Mouse (Mus musculus) kidney, embryonic 14.5 days (tissue): ENCODE results near the gene Map3k1. TPM values are rescaled to one million over a fixed set of nuclear protein-coding genes. Genes with fewer than 3 reads are reported as not detected.

ENCODE experiments used
- ATAC-seq: fragments of 200-750 bp; cut with Nextera tagmentation; 2 replicates; pipeline ENCODE4 v1.8.0; 2017; ENCODE audit warnings: moderate number of reproducible peaks, mild to moderate bottlenecking, moderate TSS enrichment, moderate library complexity; ENCODE audit not compliant: low FRiP score, low TSS enrichment
- H3K27ac ChIP-seq: fragments of 300-500 bp; sonication (generic); 2 replicates; pipeline ENCODE4 v1.5.1; 2014; ENCODE audit warnings: low read depth, mild to moderate bottlenecking, low read length, moderate library complexity, mixed read lengths
- H3K27me3 ChIP-seq: fragments of 300-500 bp; sonication (generic); 2 replicates; pipeline ENCODE4 v1.6.1; 2014; ENCODE audit warnings: mild to moderate bottlenecking, low read length; ENCODE audit not compliant: control insufficient read depth, insufficient read depth
- H3K36me3 ChIP-seq: fragments of 300-500 bp; sonication (generic); 2 replicates; pipeline ENCODE4 v1.6.1; 2014; ENCODE audit warnings: low read length, mixed read lengths; ENCODE audit not compliant: control insufficient read depth, insufficient read depth
- H3K4me1 ChIP-seq: fragments of 300-500 bp; sonication (generic); 2 replicates; pipeline ENCODE4 v1.6.1; 2014; ENCODE audit warnings: low read length, mixed read lengths; ENCODE audit not compliant: control insufficient read depth, insufficient read depth
- H3K4me2 ChIP-seq: fragments of 300-500 bp; sonication (generic); replicated peaks from 2 replicates; pipeline ENCODE4 v1.6.1; 2014; ENCODE audit warnings: low read depth, mild to moderate bottlenecking, low read length
- H3K4me3 ChIP-seq: fragments of 300-500 bp; sonication (generic); 2 replicates; pipeline ENCODE4 v1.5.1; 2014; ENCODE audit warnings: mild to moderate bottlenecking, low read length
- H3K9ac ChIP-seq: fragments of 300-500 bp; sonication (generic); 2 replicates; pipeline ENCODE4 v1.6.1; 2014; ENCODE audit warnings: low read depth, mild to moderate bottlenecking, low read length, moderate library complexity
- H3K9me3 ChIP-seq: fragments of 300-500 bp; sonication (generic); 2 replicates; pipeline ENCODE4 v1.6.1; 2016; ENCODE audit warnings: low read length; ENCODE audit not compliant: control insufficient read depth
- WGBS: fragments of 180-500 bp; shearing (Covaris S2); extraction: QIAGEN DNeasy Blood & Tissue Kit; methylation state at CpG from one replicate; pipeline ENCODE4 v1.1.7; 2014; 5-methylcytosine and 5-hydroxymethylcytosine counted together
- polyA plus RNA-seq: library from polyadenylated mRNA; unstranded; fragments of >200 nt; fragmentation: Nextera tagmentation; extraction: Ambion mirVana; gene quantifications from 2 replicates; pipeline ENCODE4 v1.2.1, GENCODE M21; 2014

Map3k1 gene
- polyA plus RNA-seq = 32.9 and 38.4 TPM in 2 replicates

DNA sequence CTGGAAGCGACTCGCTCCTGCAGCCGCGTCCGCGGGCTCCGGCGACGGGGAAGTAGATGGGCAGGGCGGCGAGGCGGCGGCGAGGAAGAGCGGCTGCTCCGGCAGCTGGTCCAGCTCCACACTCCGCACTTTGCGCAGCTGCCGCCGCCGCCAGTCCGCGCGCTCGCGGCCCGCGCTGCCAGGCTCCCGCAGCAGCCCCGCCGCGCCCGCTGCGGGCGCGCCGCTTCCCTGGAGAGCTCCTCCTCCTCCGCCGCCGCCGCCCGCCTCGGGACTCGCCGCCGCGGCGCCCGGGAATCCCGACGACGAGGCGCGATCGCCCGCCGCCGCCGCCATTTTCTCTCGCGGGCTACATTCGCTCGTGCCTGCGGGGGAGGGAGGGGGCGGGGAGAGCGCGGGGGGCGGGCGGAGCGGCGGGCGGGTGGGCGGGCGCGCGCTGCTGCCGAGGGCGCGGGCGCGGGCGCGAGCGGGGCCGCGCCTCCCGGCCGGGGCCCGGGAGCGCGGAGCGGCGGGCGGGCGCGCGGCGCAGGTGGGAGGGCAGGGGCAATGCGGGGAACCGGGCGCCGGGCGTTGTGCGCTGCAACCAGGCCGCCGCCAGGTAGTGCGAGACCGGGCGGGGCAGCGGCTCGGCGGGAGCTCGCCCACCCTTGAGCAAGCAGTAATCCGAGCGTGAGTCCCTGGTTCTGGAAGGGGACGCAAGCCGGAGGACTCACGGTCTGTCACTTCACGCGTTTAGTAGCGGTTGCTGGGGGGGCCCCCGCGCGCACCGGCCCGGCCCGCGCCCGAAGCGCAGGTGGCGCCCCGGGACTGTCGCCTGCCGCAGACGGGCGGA lies at the start of gene Map3k1:
Gene Map3k1, minus strand, starts transcription at position 357 of the 829 bp plus-strand sequence.
- Histone ChIP-seq H3K27ac (peak within 1 kb of the TSS; percentile 98), H3K4me2 (peak within 1 kb of the TSS; percentile 89), H3K4me1 (peaks cover 29% of the 10 kb centered on the region), H3K27me3 (no peaks in the 10 kb centered on the region), H3K4me3 (peak within 1 kb of the TSS; percentile 98), H3K9ac (peak within 1 kb of the TSS; percentile 99), H3K36me3 (no peaks in the 10 kb centered on the region), H3K9me3 (no peaks in the 10 kb centered on the region)
- ATAC-seq = peak; percentile 72
- WGBS = under 1% methylated on average over 89 of the region's 136 CpGs

DNA sequence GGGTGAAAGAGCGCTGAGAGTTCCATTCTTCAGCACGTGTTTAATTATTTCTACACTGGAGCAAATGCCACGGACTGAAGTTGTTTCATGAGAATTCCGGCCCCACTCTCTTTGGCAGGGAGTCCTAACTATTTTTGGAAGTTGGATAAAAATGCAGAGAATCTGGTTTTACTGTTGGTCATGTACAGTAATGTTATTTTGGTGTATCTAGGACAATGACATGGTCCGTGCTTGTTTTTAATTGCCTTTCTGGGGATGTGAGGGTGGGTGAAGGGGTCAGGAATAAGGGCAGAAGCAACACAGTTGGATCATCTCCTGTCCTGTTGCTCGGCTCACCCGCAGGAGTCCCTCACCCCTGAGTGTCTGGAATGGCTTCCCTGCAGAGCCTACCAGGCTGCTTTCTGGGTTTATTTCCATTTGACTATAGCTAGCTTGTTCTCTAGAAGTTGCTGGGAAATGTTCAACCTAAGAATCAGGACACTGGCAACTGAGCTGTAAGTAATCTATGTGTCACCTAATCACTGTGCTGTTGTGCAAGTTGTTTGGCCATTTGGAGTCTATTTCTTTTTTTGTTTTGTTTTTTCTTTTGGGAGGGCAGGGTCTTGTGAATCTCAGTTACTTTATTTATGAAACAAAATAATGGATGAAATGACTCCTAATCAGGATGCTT lies 48.1 kb upstream of the Map3k1 start:
- 56% methylated on average over 7 of the region's 7 CpGs for WGBS
- no peaks in the 10 kb centered on the region for H3K9me3 ChIP-seq
- no peak overlapping the region for H3K4me2 ChIP-seq
- no peak overlapping the region for H3K4me3 ChIP-seq
- H3K27me3 ChIP-seq = no peaks in the 10 kb centered on the region
- H3K27ac ChIP-seq = peak overlapping the region; percentile 21; the same call in 1 of the 2 replicates
- ATAC-seq = no peak
- H3K4me1 ChIP-seq = no peaks in the 10 kb centered on the region
- H3K9ac ChIP-seq = no peak overlapping the region
- H3K36me3 ChIP-seq = no peaks in the 10 kb centered on the region

DNA sequence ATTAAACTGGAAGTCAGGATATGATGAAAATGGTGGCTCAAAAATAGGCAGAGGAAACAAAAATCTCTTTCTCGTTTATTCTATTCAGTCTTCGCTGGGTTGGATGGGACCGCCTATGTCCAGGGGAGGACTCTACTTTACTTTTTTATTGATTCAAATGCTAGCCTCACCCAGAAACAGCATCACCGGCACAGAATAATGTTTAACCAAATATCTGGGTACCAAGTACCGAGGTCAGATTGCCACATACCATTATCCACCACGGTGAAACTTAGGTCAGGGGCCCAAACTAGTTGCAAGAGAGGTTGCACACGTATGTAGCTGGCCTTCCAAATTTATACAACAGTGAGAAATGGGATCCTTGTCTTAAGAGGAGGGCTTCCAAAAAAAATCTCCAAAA lies 47.4 kb upstream of the Map3k1 start:
- Histone ChIP-seq H3K36me3 (no peaks in the 10 kb centered on the region), H3K4me1 (no peaks in the 10 kb centered on the region), H3K27me3 (no peaks in the 10 kb centered on the region), H3K4me3 (no peak overlapping the region), H3K27ac (no peak overlapping the region), H3K4me2 (no peak overlapping the region), H3K9me3 (no peaks in the 10 kb centered on the region), H3K9ac (no peak overlapping the region)
- WGBS = 91% methylated on average over 7 of the region's 7 CpGs
- ATAC-seq = no peak

DNA sequence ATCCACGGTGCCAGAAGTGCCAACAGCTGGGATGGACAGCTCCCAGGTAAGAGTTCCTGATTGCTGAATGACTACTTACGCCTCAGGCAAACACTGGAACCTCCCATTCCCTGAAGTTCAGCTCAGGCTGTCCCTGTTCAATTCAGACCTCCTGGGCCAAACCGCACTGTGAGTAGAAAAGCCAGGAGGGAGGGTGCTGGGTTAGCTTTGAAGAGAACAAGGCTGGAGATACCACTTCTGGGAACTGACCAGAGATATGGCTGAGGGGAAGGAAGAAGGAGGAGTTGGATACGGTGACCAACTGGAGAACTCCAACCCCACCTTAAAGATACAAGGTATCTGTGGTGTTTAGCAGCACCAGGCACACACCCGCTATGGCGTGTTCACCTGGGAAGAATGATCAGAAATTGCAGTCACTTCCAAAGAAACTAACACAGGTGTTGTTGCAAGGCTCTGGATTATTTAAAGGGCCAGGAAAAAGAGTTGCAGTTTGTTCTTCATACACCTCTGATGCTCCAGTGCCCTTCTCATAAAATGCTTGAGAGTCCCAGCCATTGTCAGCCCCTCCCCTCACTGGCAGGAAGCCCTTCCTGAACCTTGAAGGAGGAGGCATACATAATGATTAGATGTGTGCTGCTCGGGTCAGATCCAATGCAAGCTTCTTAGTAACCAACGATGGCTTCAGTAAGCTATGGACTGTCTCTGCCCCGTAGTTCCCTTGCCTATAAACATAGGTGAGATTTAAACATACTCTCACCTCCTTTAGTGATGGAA lies 43.8 kb upstream of the Map3k1 start:
- H3K9ac ChIP-seq = no peak overlapping the region
- no peaks in the 10 kb centered on the region for H3K4me1 ChIP-seq
- H3K4me3 ChIP-seq = no peak overlapping the region
- no peak for ATAC-seq
- H3K36me3 ChIP-seq = no peaks in the 10 kb centered on the region
- no peak overlapping the region for H3K27ac ChIP-seq
- no peaks in the 10 kb centered on the region for H3K27me3 ChIP-seq
- WGBS = 83% methylated on average over 9 of the region's 9 CpGs
- no peak overlapping the region for H3K4me2 ChIP-seq
- H3K9me3 ChIP-seq = no peaks in the 10 kb centered on the region

DNA sequence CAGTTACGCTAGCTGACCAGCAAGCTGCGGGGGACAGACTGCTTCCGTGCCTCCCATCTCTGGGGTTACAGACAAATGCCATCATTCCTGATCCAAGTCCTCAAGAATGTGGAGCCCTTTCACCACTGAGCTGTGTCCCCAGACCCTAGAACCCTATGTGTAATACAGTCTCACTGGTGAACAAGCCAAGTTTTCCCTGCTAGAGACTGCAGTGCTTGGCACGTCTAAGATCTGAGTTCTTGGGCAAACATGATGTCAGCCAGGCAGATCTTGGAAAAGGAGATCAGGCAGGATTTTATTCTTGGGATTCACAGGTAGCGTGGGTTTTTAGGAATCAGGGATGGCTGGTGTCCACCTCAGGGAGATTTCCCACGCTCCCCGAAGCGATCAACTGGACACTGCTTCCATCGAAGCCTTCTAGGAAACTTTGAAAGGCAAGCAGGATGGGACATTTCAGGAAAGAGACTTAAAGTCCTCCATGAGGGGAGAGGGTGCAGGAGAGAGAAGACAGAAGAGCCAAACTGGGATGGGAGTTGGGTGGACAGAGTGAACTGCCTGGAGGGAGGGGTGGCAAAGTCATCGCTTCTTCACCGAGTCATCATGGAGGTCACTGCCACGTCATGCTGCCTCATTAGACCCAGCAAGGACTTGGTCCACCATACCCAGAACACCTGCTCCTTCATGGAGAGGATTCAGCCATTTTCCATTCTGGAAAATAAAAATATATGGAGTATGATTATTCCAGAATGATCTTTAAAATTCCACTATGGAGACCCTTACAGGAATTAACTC lies 41.4 kb upstream of the Map3k1 start:
- no peak overlapping the region for H3K4me3 ChIP-seq
- H3K36me3 ChIP-seq = no peaks in the 10 kb centered on the region
- no peak overlapping the region for H3K9ac ChIP-seq
- H3K9me3 ChIP-seq = no peaks in the 10 kb centered on the region
- H3K4me1 ChIP-seq = peaks cover 2% of the 10 kb centered on the region; the same call in 1 of the 2 replicates
- WGBS = 90% methylated on average over 12 of the region's 12 CpGs
- H3K27ac ChIP-seq = no peak overlapping the region
- no peak for ATAC-seq
- H3K4me2 ChIP-seq = no peak overlapping the region
- H3K27me3 ChIP-seq = no peaks in the 10 kb centered on the region

DNA sequence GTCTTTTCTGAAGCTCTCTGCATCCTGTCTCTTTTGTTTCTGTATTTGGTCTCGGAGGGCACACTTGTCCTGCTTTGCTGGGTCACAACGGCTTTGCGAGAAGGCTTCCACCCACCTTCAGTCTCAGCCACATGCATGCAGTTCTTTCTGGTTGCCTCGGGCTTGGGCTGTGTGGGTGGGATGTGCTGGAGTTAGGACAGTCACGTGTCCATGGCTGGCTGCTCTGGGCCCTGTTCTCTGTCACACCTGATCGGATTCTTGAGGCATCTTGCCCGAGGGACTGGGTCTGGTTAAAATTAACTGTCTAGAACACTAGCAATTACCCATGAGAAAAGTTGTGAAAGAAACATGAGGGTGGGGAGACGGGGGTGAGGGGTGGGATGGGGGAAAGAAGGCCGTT lies 36.7 kb upstream of the Map3k1 start:
- no peak overlapping the region for H3K4me2 ChIP-seq
- H3K9me3 ChIP-seq = no peaks in the 10 kb centered on the region
- H3K36me3 ChIP-seq = no peaks in the 10 kb centered on the region
- no peak overlapping the region for H3K9ac ChIP-seq
- H3K4me3 ChIP-seq = no peak overlapping the region
- H3K4me1 ChIP-seq = peaks cover 2% of the 10 kb centered on the region; the same call in 1 of the 2 replicates
- WGBS = 20% methylated on average over 9 of the region's 9 CpGs
- peak; percentile 92 for ATAC-seq
- H3K27ac ChIP-seq = no peak overlapping the region
- H3K27me3 ChIP-seq = no peaks in the 10 kb centered on the region

DNA sequence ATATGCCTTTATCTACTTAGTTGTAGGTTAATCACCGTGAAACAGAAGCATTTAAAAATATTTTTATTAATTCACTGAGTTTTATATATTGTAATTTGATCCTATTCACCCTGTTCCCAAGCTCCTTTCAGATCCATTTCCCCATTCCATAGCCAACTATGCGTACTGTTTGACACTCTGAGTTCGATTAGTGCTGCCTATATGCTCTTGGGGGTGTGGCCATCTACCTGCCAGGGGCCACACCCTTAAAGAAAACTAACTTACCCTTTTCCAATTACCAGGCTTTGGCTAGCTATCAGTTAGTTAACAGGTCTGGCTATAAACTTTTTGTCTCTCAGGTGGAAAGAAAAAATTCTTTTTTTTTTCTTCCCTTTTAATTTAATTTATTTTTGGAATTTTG lies 35.5 kb upstream of the Map3k1 start:
- WGBS = 80% methylated on average over 3 of the region's 3 CpGs
- no peak overlapping the region for H3K27ac ChIP-seq
- ATAC-seq = no peak

DNA sequence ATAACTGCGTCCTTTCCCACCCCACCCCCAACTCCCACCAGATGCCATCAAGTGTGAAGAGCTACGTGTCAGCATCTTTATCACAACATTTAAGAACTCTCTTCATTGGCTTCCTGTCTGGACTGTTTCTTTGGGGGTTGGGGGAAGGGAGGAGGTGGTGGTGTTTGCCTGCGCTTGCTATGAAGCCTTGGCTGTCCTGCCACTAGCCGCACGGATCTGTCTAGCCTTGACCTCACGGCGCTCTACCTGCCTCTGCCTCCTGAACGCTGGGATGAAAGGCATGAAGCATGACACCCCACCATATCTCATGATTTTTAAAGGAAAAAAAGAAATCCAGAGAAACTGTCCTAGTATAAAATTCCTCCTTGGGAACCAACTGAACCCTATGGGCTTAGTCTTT lies 27.0 kb upstream of the Map3k1 start:
- Histone ChIP-seq H3K9ac (no peak overlapping the region), H3K4me3 (no peak overlapping the region), H3K36me3 (no peaks in the 10 kb centered on the region), H3K4me2 (no peak overlapping the region), H3K27ac (no peak overlapping the region), H3K9me3 (no peaks in the 10 kb centered on the region), H3K27me3 (no peaks in the 10 kb centered on the region), H3K4me1 (no peaks in the 10 kb centered on the region)
- WGBS = 55% methylated on average over 8 of the region's 8 CpGs
- ATAC-seq = no peak

More for the DNA sequence above, 35.5 kb upstream of the Map3k1 start:
- Histone ChIP-seq H3K9me3 (no peaks in the 10 kb centered on the region), H3K4me3 (no peak overlapping the region), H3K9ac (no peak overlapping the region), H3K4me1 (peaks cover 2% of the 10 kb centered on the region; the same call in 1 of the 2 replicates), H3K27me3 (no peaks in the 10 kb centered on the region), H3K36me3 (no peaks in the 10 kb centered on the region), H3K4me2 (no peak overlapping the region)
